Mouse (Mus musculus) G1E (cell line): ENCODE measurements around the gene Pdgfc.

Experiments
- CTCF ChIP-seq: IDR thresholded peaks from 2 replicates; pipeline ENCODE4 v1.5.1; 2012; ENCODE audit warnings: low read depth, low read length, inconsistent platforms, mixed read lengths
- POLR2AphosphoS5 ChIP-seq: IDR thresholded peaks from 2 replicates; pipeline ENCODE4 v1.6.1; 2012; ENCODE audit warnings: low read depth, low read length, inconsistent platforms; ENCODE audit not compliant: insufficient replicate concordance

- no peak for TF ChIP-seq CTCF
- TF ChIP-seq POLR2AphosphoS5, result no peak
These were observed 9.3 kb downstream of the Pdgfc start for GRCm38 (mm10) chr3:81045344-81046050.
